Mouse (Mus musculus): Measurements from ENCODE around the gene 9130008F23Rik. TPM values are rescaled to one million over a fixed set of nuclear protein-coding genes. Genes with fewer than 3 reads are reported as not detected.
A peak's percentile ranks its signal among the peaks of the same experiment; 100 is the strongest.

The 9130008F23Rik gene
- polyA plus RNA-seq, 2 experiments: 0.08 to 0.55 TPM

DNA sequence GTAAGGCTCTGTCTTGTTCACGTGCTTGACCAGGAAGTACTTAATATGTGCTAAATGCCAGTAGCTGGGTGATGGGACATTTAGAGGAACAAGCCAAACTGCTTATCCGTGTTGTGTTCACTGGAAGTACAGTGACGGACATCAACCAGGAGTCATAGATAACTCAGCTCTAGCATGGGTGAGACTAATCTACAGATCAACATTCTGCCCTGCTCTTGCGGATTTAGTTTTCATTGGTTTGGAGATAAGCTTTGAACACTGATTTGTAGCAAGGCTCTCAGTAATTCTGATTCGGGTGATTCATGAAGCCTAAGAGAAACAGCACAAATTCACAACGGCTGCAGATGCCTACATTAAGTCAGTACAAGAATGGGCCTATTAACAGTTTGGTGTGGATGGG, 1.8 kb upstream of the 9130008F23Rik start:
- no peak overlapping the region for H3K4me3 ChIP-seq (ENCODE audit: insufficient read depth in 1 of 2, low read depth in 2 of 2, low read length in 2 of 2)
- H3K27ac ChIP-seq: no peak overlapping the region
- H3K27me3 ChIP-seq (ENCODE audit: control insufficient read depth, insufficient read depth, low read length): no peaks in the 10 kb centered on the region
- H3K4me1 ChIP-seq (replicated peaks; ENCODE audit: control insufficient read depth in 2 of 2, insufficient read depth in 2 of 2, low read length in 1 of 2): peaks cover 0 to 4% of the 10 kb centered on the region in 2 experiments; a peak in 2 of 4 replicates
- TF ChIP-seq CTCF (IDR thresholded peaks at IDR 0.05; ENCODE audit: low read depth) (no peak), EP300 (IDR thresholded peaks at IDR 0.05; ENCODE audit: low read depth) (no peak)
- DNase-seq (ENCODE audit: low read depth in 3 of 3, low spot score in 3 of 3) (no peak), ATAC-seq (ENCODE audit: insufficient read depth) (no peak)
- H3K36me3 ChIP-seq (replicated peaks; ENCODE audit: control insufficient read depth, insufficient read depth, low read depth): no peaks in the 10 kb centered on the region
- no peak overlapping the region for H3K4me2 ChIP-seq (ENCODE audit: low read depth)
- H3K9me3 ChIP-seq (ENCODE audit: control insufficient read depth, low read length): no peaks in the 10 kb centered on the region
- no peak overlapping the region for H3K9ac ChIP-seq (replicated peaks)
- 45% methylated on average over 6 of the region's 6 CpGs for WGBS (ENCODE audit: insufficient replicate concordance)

DNA sequence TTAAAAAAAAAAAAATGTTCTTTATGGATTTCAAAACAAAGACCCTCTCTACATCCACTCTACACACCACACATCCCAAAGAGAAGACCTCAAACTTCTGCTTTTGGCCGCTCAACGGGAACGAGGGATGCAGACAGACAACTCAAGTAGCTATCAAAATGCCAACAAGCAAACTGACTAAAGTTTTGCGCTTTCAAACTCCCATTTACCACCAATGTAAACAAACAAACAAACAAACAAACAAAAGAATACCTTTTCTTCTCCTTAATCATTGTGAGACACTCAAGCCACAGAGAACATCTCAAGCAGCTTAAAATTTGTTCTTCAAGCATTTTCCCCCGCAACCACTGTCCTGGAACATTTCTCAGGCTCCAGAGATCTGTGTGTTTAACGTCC, 833 bp downstream of the 9130008F23Rik start:
- DNase-seq (ENCODE audit: low read depth in 3 of 3, low spot score in 3 of 3) (no peak), ATAC-seq (ENCODE audit: insufficient read depth) (no peak)
- Histone ChIP-seq H3K27ac (no peak overlapping the region), H3K9ac (replicated peaks) (peak overlapping the region; percentile 79), H3K4me3 (ENCODE audit: insufficient read depth in 1 of 2, low read depth in 2 of 2, low read length in 2 of 2) (peak overlapping the region; percentile 87 to 91), H3K36me3 (replicated peaks; ENCODE audit: control insufficient read depth, insufficient read depth, low read depth) (no peaks in the 10 kb centered on the region), H3K9me3 (ENCODE audit: control insufficient read depth, low read length) (no peaks in the 10 kb centered on the region), H3K4me2 (ENCODE audit: low read depth) (peak overlapping the region; percentile 77), H3K27me3 (ENCODE audit: control insufficient read depth, insufficient read depth, low read length) (no peaks in the 10 kb centered on the region), H3K4me1 (replicated peaks; ENCODE audit: control insufficient read depth in 2 of 2, insufficient read depth in 2 of 2, low read length in 1 of 2) (peaks cover 0 to 4% of the 10 kb centered on the region in 2 experiments; a peak in 2 of 4 replicates)
- 1% methylated on average over 6 of the region's 6 CpGs for WGBS (ENCODE audit: insufficient replicate concordance)
- TF ChIP-seq CTCF (IDR thresholded peaks at IDR 0.05; ENCODE audit: low read depth) (no peak), EP300 (IDR thresholded peaks at IDR 0.05; ENCODE audit: low read depth) (no peak)

DNA sequence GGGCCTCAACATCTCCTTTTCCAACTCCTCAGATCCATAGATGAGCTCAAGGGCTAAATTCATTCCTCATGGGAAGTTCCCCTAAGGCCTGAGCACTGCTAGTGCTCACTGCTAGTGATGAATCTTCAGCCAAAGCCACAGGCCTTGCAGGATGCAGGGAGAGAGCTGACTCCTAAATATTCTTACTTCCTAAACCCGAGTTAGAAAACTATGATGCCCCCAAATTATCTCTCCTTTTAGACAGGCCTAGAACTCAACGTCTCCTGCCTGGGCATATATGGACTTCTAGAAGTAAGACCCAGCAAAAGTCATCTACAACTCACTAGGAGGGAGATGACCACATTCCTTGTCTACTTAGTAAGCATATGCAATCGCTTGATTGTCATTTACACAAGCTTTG, 2.6 kb downstream of the 9130008F23Rik start:
- Histone ChIP-seq H3K27ac (no peak overlapping the region), H3K9me3 (ENCODE audit: control insufficient read depth, low read length) (no peaks in the 10 kb centered on the region), H3K4me3 (ENCODE audit: insufficient read depth in 1 of 2, low read depth in 2 of 2, low read length in 2 of 2) (no peak overlapping the region), H3K36me3 (replicated peaks; ENCODE audit: control insufficient read depth, insufficient read depth, low read depth) (no peaks in the 10 kb centered on the region), H3K9ac (replicated peaks) (no peak overlapping the region), H3K27me3 (ENCODE audit: control insufficient read depth, insufficient read depth, low read length) (no peaks in the 10 kb centered on the region), H3K4me2 (ENCODE audit: low read depth) (peak overlapping the region; percentile 77; the same call in 1 of the 2 replicates), H3K4me1 (replicated peaks; ENCODE audit: control insufficient read depth in 2 of 2, insufficient read depth in 2 of 2, low read length in 1 of 2) (peaks cover 0 to 5% of the 10 kb centered on the region in 2 experiments; a peak in 2 of 4 replicates)
- DNase-seq (ENCODE audit: low read depth in 3 of 3, low spot score in 3 of 3) (no peak), ATAC-seq (ENCODE audit: insufficient read depth) (no peak)
- WGBS (ENCODE audit: insufficient replicate concordance): 23% methylated on average over 3 of the region's 3 CpGs
- no peak for TF ChIP-seq CTCF (IDR thresholded peaks at IDR 0.05; ENCODE audit: low read depth)
- no peak for TF ChIP-seq EP300 (IDR thresholded peaks at IDR 0.05; ENCODE audit: low read depth)

DNA sequence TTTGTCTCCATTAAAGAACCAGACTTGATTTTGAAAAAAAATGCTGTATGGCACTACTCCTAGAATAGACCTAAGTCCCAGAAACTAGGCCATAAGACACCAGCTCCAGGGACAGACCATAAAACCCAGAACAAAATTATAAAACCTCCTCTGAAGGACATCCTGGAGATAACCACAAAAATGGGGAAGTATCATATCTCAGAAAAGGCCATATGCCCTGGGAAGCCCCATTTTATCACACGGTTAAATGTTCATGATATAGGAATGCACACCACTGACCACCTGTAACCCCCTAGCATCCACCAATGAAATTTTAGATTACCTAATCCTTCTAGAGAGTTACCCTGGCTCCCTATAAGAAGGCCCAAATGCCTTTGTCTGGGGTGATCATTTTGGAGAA, 4.8 kb downstream of the 9130008F23Rik start:
- Histone ChIP-seq H3K27me3 (ENCODE audit: control insufficient read depth, insufficient read depth, low read length) (no peaks in the 10 kb centered on the region), H3K9ac (replicated peaks) (no peak overlapping the region), H3K4me3 (ENCODE audit: insufficient read depth in 1 of 2, low read depth in 2 of 2, low read length in 2 of 2) (no peak overlapping the region), H3K4me1 (replicated peaks; ENCODE audit: control insufficient read depth in 2 of 2, insufficient read depth in 2 of 2, low read length in 1 of 2) (peaks cover 0 to 5% of the 10 kb centered on the region in 2 experiments; a peak in 2 of 4 replicates), H3K4me2 (ENCODE audit: low read depth) (no peak overlapping the region), H3K36me3 (replicated peaks; ENCODE audit: control insufficient read depth, insufficient read depth, low read depth) (no peaks in the 10 kb centered on the region), H3K9me3 (ENCODE audit: control insufficient read depth, low read length) (no peaks in the 10 kb centered on the region), H3K27ac (no peak overlapping the region)
- no peak for TF ChIP-seq CTCF (IDR thresholded peaks at IDR 0.05; ENCODE audit: low read depth)
- TF ChIP-seq EP300 (IDR thresholded peaks at IDR 0.05; ENCODE audit: low read depth): no peak
- WGBS (ENCODE audit: insufficient replicate concordance): 42% methylated on average over 1 of the region's 1 CpGs
- no peak for DNase-seq (ENCODE audit: low read depth in 3 of 3, low spot score in 3 of 3)
- no peak for ATAC-seq (ENCODE audit: insufficient read depth)

DNA sequence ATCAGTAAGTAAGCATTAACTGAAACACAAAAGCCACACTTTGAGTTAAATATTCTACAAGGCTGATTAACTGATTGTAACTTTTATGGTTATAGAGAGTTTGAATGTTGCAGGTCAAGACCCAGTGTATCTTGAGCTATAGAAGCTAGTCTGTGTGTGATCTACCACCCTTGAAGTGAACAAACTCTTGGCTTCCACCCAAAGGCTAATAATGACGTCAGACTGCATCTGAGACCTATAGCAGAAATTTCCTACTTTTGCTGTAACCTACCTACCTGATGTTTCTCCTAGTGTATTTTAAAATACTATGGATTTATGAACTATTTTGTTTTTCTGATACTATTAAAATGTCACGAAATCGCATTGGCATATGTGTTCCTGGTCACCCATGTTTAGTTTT, 5.7 kb downstream of the 9130008F23Rik start:
- H3K4me3 ChIP-seq (ENCODE audit: insufficient read depth in 1 of 2, low read depth in 2 of 2, low read length in 2 of 2): no peak overlapping the region
- no peaks in the 10 kb centered on the region for H3K27me3 ChIP-seq (ENCODE audit: control insufficient read depth, insufficient read depth, low read length)
- 64% methylated on average over 3 of the region's 3 CpGs for WGBS (ENCODE audit: insufficient replicate concordance)
- no peak for ATAC-seq (ENCODE audit: insufficient read depth)
- H3K9ac ChIP-seq (replicated peaks): no peak overlapping the region
- TF ChIP-seq CTCF (IDR thresholded peaks at IDR 0.05; ENCODE audit: low read depth) (no peak), EP300 (IDR thresholded peaks at IDR 0.05; ENCODE audit: low read depth) (no peak)
- H3K4me1 ChIP-seq (replicated peaks; ENCODE audit: control insufficient read depth in 2 of 2, insufficient read depth in 2 of 2, low read length in 1 of 2): peaks cover 0 to 4% of the 10 kb centered on the region in 2 experiments; a peak in 2 of 4 replicates
- no peaks in the 10 kb centered on the region for H3K9me3 ChIP-seq (ENCODE audit: control insufficient read depth, low read length)
- no peak overlapping the region for H3K4me2 ChIP-seq (ENCODE audit: low read depth)
- no peaks in the 10 kb centered on the region for H3K36me3 ChIP-seq (replicated peaks; ENCODE audit: control insufficient read depth, insufficient read depth, low read depth)
- no peak for DNase-seq (ENCODE audit: low read depth in 3 of 3, low spot score in 3 of 3)
- H3K27ac ChIP-seq: no peak overlapping the region

Measured in liver, embryonic 14.5 days (tissue).